Mouse (Mus musculus) kidney, postnatal 4 days (tissue): Measurements from ENCODE around the gene Ahnak.
"Not testable (repeated sequence)": the region's sequence is repeated elsewhere in the genome, so short reads cannot be mapped to it uniquely, and the experiment has no call there.

ENCODE experiments used
- DNase-seq, 2 experiments: peaks; one replicate each; pipeline ENCODE4 v3.0.0; 2021; ENCODE audit warnings: mixed read lengths in 2 of 2

Gene Ahnak

DNA sequence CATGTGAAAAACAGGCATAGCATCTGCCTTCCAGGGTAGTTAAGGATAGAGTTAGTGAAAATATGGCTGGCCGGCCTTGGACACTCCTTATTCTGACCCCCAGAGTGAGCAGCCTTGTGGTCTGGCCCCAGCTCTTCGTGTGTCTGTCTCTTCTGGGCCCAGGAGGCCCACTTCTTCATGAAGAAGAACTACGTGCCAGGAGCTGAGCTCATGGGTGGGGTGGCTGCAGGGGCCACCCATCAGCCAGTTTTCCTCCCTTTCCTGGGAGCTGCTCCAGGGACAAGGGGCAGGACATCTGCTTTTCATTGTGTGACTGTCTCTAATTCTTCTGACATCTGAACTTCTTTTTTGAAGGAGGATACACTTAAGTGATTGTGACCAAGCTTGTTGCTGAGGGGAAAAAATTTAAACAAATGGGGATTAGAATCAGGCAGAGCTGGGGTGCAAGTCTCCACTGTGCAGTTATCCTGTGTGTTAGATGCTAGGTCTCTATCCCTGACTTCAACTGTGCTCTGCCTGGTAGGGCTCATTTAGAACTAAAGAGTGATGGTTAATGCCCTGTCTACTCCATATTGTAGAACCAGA lies 116.1 kb downstream of the Ahnak start:
- DNase-seq, result no peak

DNA sequence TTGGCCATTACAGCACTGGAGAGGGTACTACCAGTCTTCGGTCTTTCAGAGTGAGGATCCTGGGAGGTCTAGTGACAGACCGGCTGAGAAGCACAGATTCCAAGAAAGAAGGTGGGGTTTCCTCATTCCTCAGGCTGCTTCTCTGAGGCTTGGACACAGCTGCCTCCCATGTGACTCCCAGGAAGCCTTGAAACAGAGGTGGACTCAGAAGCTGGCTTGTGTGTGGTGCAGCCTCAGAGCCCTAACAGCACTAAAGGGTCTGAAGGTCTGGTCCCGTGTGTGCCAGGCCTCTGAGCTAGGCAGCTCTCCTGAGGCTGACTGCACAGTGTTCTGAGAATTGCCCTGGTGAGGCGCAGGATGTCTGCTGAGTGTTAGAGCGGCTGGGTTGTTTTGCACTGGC lies 117.0 kb downstream of the Ahnak start:
- peak in 1 of 2 experiments; percentile 25 for DNase-seq

DNA sequence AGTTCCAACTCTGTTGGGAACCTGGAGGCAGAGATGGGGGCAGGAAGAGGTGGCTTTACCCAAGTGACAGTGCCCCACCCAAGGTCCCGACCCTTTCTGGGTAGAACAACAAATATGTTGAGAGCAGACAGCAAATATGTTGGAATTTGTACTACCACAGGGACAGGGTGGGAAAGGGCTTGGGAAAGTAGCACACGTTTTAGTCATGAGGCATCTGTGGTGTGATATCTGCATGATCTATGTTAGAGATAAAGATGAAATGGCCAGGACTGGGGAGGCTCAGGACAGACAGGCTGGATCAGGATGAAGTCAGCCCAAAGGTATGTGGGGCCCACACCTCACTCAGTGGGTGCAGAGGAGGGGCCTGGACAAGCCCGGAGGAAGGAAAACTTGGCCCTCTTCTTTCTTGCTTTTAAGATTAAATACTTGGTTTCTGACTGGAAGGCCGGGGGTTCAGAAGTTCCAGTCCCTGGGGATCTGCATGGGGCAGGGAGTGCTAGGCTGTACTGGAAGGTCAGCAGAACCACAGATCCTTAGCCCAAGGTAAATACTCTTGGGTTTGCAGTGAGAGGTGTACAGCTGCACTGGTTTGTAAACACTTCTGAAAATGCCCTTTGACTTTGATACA lies 117.8 kb downstream of the Ahnak start:
- peak in 1 of 2 experiments; percentile 18 for DNase-seq

DNA sequence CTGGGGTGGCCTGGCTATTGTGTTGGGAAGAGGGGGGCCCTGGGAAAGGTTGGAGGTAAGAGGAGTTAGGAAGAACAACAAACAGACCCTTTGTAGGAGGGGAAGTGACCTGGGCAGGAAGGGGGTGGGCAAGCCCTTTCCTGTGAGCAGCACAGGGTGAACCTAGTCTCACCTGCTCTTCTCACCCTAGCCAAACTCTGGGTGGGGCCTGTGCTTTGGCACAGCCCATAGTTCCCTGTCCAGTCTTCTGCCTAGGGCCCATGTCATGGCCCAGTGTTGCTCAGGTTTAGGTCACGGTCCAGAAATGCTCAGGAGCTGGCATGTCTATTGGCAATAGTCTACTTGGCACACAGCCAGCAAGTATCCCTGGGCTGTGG lies 118.3 kb downstream of the Ahnak start:
- peak in 1 of 2 experiments; percentile 24 for DNase-seq

DNA sequence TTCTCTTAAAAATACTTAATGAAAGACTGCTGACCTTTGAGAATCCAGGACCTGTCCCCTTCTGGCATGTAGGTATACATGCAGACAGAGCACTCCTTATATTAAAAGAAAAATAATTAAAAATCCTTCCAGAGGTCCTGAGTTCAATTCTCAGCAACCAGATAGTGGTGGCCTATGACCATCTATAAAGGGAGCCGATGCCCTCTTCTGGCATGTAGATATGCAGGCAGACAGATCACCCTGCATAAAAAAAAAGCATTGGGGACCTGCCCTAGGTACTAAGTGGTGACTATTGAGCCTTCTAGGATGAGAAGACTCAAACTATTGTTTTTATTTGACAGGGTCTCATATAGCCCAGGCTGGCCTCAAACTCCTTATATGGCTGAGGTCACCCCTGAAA lies 119.5 kb downstream of the Ahnak start:
- no peak for DNase-seq

DNA sequence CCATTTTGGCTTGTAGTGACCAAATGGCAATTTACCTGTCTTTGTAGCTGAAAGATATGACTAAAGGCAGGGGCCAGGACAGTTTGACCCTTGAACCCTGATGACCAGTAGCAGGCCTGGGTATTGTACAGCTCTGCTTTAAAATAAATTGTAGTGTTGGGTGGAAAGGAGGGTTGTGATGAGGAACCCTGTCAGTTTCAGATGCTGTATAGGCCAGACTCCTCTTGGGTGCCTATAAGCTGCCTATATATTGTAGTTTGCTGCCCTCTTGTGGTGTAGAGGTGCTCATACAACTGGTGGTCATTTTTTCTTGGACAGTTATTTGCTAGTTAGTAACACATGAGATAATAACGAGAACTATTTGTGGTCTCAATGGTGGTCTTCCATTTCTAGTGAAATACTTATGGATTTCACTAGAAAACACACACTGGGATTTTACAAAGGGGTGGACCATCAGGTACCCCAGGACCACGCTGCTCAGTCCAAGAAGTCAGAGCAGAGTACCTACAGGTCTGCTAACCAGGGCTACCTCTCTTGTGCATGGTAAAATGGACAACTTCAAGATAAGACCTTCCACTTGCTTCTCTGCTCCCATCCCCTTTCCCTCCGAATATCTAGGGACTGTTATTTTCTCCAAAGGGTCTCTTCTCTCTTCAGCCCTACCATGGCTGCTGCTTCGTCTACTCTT lies 121.2 kb downstream of the Ahnak start:
- peak; percentile 37 to 51 for DNase-seq

DNA sequence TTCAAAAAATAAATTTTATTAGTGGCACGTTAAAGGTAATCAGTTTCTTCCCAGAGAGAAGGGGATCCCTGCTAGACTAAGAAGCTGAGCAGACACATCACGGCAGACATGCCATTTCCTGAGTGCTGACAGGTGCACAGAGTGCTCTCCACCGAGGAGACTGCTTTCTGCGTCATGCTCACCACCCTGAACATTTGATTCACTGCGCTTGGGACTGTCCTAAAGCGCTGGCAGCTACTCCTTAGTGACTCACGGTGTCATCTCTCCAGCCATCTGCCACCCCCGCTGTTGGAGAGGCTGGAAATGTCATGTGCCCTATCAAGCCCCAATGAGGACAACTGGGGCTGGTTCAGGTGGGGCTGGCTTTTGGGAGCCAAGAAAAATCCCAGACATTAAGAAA lies 123.0 kb downstream of the Ahnak start:
- DNase-seq, result no peak

DNA sequence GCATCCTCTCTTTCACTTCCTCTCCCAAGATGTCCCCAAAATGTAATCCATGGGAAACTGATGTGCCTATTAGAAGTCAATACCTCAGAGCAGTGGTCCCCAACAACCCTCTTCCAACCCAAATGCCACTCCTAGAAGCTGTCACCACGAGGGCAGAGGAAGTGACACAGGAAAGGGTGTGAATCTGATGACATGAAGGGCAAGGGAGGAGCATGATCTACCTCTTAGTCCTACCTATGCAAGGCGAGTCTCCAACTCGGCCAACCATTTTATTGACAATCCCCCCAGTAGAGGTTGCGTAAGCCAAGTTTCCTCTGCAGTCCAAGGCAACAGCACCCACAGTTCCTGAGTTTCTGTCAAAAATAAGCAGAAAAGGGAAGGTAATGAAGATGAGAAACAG lies 127.2 kb downstream of the Ahnak start:
- no peak for DNase-seq

DNA sequence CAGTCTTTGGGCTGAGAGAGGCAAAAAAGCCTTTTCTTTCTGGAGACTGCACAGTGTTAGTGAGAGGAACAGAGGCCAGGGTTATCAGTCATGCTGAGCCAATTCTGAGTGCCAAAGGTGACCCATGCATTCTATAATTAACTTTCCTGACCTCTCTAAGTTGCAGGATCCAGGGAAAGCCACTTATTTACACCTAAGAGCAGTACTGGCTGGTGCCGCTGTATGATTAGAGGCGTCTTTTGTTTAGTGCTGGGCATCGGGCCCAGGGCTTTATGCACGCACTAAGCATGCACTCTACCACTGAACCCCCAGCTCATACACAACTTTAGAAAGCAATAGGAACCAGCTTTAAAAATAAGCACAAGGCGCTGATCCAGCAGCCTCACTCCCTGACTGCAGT lies 128.2 kb downstream of the Ahnak start:
- no peak for DNase-seq

DNA sequence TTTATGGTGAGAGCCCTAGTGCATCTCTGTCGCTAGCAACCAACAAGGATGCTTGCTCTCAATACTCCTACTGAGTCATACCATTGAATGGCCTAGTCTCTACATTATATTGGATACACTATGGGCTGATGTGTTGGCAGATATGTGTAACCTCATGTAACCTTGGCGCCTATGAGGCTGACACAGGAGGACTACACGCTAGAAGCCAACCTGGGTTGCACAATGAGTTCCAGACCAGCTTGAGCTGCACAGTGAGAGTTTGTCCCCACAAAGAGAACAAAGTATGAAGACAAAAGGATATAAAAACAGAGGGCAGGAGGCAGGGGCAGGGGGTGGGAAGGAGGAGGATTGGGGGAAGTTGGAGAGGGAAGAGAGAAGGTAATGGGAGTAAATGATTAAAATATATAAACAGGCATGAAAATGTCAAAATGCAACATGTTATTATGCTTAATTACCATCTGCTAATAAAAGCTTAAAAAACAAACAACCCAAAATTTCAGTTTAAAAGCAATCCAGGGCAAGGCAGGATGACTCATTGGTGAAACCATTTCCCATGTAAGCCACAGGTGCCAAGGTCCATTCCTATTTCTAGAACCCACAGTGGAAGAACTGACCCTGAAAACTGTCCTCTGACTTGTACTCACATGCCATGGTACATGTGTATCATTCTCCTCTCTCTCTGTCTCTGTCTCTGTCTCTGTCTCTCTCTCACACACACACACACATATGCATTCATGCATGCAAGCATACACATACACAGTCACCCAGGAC lies 130.8 kb downstream of the Ahnak start:
- DNase-seq, result no peak

DNA sequence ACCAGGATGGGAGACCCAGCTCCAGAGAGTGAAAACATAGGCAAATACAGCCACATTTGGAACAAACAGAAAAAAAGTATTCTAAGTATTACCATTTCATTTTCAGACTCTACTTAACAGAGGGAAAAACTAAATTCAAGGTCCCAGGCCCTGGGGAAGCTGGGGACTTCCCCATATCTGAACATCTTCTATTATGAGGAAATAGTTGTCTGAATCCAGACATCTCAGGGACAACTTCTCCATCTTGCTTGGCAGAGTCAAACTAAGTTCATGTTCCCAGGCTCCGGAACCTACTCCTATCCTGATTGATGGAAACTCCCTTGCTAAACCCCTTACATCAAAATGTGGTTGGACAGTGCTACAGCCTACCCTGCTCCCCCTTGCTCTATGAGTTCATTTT lies 133.3 kb downstream of the Ahnak start:
- DNase-seq, result no peak

DNA sequence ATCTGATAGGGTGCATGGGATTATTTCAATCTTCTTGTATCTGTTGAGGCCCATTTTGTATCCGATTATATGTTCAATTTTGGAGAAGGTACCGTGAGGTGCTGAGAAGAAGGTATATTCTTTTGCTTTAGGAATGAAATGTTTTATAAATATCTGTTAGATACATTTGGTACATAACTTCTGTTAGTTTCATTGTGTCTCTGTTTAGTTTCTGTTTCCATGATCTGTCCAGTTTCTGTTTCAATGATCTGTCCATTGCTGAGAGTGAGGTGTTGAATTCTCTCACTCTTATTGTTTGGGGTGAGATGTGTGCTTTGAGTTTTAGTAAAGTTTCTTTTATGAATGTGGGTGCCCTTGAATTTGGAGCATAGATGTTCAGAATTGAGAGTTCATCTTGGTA lies 134.9 kb downstream of the Ahnak start:
- DNase-seq, result not testable (repeated sequence)
